Mouse (Mus musculus) stomach, embryonic 16.5 days (tissue): ENCODE results near the gene Gpx2. TPM values are rescaled to one million over a fixed set of nuclear protein-coding genes. Genes with fewer than 3 reads are reported as not detected.

Source experiments
- ATAC-seq: fragments of 200-750 bp; cut with Nextera tagmentation; 2 replicates; pipeline ENCODE4 v1.8.0; 2017; ENCODE audit warnings: moderate number of reproducible peaks, moderate TSS enrichment; ENCODE audit not compliant: insufficient read depth, low FRiP score
- H3K27ac ChIP-seq: fragments of 300-500 bp; sonication (generic); 2 replicates; pipeline ENCODE4 v1.5.1; 2014; ENCODE audit warnings: low read length
- H3K27me3 ChIP-seq: fragments of 300-500 bp; sonication (generic); 2 replicates; pipeline ENCODE4 v1.6.1; 2014; ENCODE audit warnings: low read length, control low read depth, mixed read lengths; ENCODE audit not compliant: control insufficient read depth, insufficient read depth
- H3K36me3 ChIP-seq: fragments of 300-500 bp; sonication (generic); 2 replicates; pipeline ENCODE4 v1.6.1; 2014; ENCODE audit warnings: low read length; ENCODE audit not compliant: control insufficient read depth, insufficient read depth
- H3K4me1 ChIP-seq: fragments of 300-500 bp; sonication (generic); 2 replicates; pipeline ENCODE4 v1.6.1; 2014; ENCODE audit warnings: low read length, control low read depth, mixed read lengths; ENCODE audit not compliant: control insufficient read depth, insufficient read depth
- H3K4me2 ChIP-seq: fragments of 300-500 bp; sonication (generic); 2 replicates; pipeline ENCODE4 v1.6.1; 2014; ENCODE audit warnings: low read depth, low read length, mixed read lengths
- H3K4me3 ChIP-seq: fragments of 300-500 bp; sonication (generic); replicated peaks from 2 replicates; pipeline ENCODE4 v1.5.1; 2014; ENCODE audit warnings: mild to moderate bottlenecking, low read length
- H3K9ac ChIP-seq: fragments of 300-500 bp; sonication (generic); 2 replicates; pipeline ENCODE4 v1.6.1; 2014; ENCODE audit warnings: low read length
- H3K9me3 ChIP-seq: fragments of 300-500 bp; sonication (generic); replicated peaks from 2 replicates; pipeline ENCODE4 v1.6.1; 2016; ENCODE audit warnings: low read length, control low read depth; ENCODE audit not compliant: control insufficient read depth
- WGBS: fragments of 180-500 bp; shearing (Covaris S2); extraction: QIAGEN DNeasy Blood & Tissue Kit; methylation state at CpG from one replicate; pipeline ENCODE4 v1.1.7; 2014; 5-methylcytosine and 5-hydroxymethylcytosine counted together
- polyA plus RNA-seq: library from polyadenylated mRNA; unstranded; fragments of >200 nt; fragmentation: Nextera tagmentation; extraction: Ambion mirVana; gene quantifications from 2 replicates; pipeline ENCODE4 v1.2.1, GENCODE M21; 2015

Gpx2 gene
- polyA plus RNA-seq, 1 experiment from 2014 or later, result 138 TPM

GRCm38 (mm10) chr12:76813543-76813942, 18.2 kb upstream of the Gpx2 start:
- no peaks in the 10 kb centered on the region for H3K27me3 ChIP-seq
- ATAC-seq, result no peak; the same call in 1 of the 2 replicates
- no peak overlapping the region for H3K27ac ChIP-seq
- H3K4me2 ChIP-seq, result no peak overlapping the region
- H3K4me1 ChIP-seq, result peaks cover 9% of the 10 kb centered on the region; the same call in 1 of the 2 replicates
- H3K9ac ChIP-seq, result no peak overlapping the region
- H3K4me3 ChIP-seq, result no peak overlapping the region
- H3K36me3 ChIP-seq, result no peaks in the 10 kb centered on the region; the same call in 1 of the 2 replicates
- no peaks in the 10 kb centered on the region for H3K9me3 ChIP-seq
- 55% methylated on average over 10 of the region's 10 CpGs for WGBS

- WGBS, result 92% methylated on average over 4 of the region's 4 CpGs
These were observed 15.7 kb upstream of the Gpx2 start for GRCm38 (mm10) chr12:76811006-76811405.

GRCm38 (mm10) chr12:76810491-76810890, 15.1 kb upstream of the Gpx2 start:
- no peak for ATAC-seq
- no peak overlapping the region for H3K4me2 ChIP-seq
- no peak overlapping the region for H3K9ac ChIP-seq

More at GRCm38 (mm10) chr12:76811006-76811405, 15.7 kb upstream of the Gpx2 start:
- no peak for ATAC-seq
- Histone ChIP-seq H3K9ac (no peak overlapping the region), H3K4me3 (no peak overlapping the region), H3K4me1 (peaks cover 7% of the 10 kb centered on the region; the same call in 1 of the 2 replicates), H3K36me3 (no peaks in the 10 kb centered on the region; the same call in 1 of the 2 replicates), H3K9me3 (no peaks in the 10 kb centered on the region), H3K27me3 (no peaks in the 10 kb centered on the region), H3K4me2 (no peak overlapping the region), H3K27ac (no peak overlapping the region)

GRCm38 (mm10) chr12:76807796-76808195, 12.4 kb upstream of the Gpx2 start:
- Histone ChIP-seq H3K9me3 (no peaks in the 10 kb centered on the region), H3K9ac (no peak overlapping the region)

More at GRCm38 (mm10) chr12:76810491-76810890, 15.1 kb upstream of the Gpx2 start:
- Histone ChIP-seq H3K9me3 (no peaks in the 10 kb centered on the region), H3K4me3 (no peak overlapping the region), H3K27ac (no peak overlapping the region), H3K4me1 (peaks cover 5% of the 10 kb centered on the region; the same call in 1 of the 2 replicates), H3K36me3 (no peaks in the 10 kb centered on the region; the same call in 1 of the 2 replicates), H3K27me3 (no peaks in the 10 kb centered on the region)
- WGBS, result 92% methylated on average over 5 of the region's 5 CpGs

GRCm38 (mm10) chr12:76805056-76805811, 9.9 kb upstream of the Gpx2 start:
- H3K27me3 ChIP-seq, result no peaks in the 10 kb centered on the region
- H3K27ac ChIP-seq, result no peak overlapping the region
- H3K4me1 ChIP-seq, result no peaks in the 10 kb centered on the region
- H3K4me2 ChIP-seq, result no peak overlapping the region
- H3K9me3 ChIP-seq, result no peaks in the 10 kb centered on the region
- no peak overlapping the region for H3K4me3 ChIP-seq
- WGBS, result 80% methylated on average over 10 of the region's 10 CpGs
- H3K36me3 ChIP-seq, result no peaks in the 10 kb centered on the region
- H3K9ac ChIP-seq, result no peak overlapping the region
- no peak for ATAC-seq

More at GRCm38 (mm10) chr12:76807796-76808195, 12.4 kb upstream of the Gpx2 start:
- no peak overlapping the region for H3K4me2 ChIP-seq
- no peaks in the 10 kb centered on the region; the same call in 1 of the 2 replicates for H3K36me3 ChIP-seq
- no peaks in the 10 kb centered on the region for H3K27me3 ChIP-seq
- no peak for ATAC-seq
- H3K4me3 ChIP-seq, result no peak overlapping the region
- no peak overlapping the region for H3K27ac ChIP-seq
- 78% methylated on average over 10 of the region's 10 CpGs for WGBS
- H3K4me1 ChIP-seq, result no peaks in the 10 kb centered on the region

- Histone ChIP-seq H3K27ac (no peak overlapping the region), H3K9ac (no peak overlapping the region), H3K4me2 (no peak overlapping the region), H3K9me3 (no peaks in the 10 kb centered on the region), H3K4me3 (no peak overlapping the region), H3K4me1 (no peaks in the 10 kb centered on the region), H3K27me3 (no peaks in the 10 kb centered on the region), H3K36me3 (no peaks in the 10 kb centered on the region)
- 51% methylated on average over 7 of the region's 7 CpGs for WGBS
- ATAC-seq, result peak; percentile 63; the same call in 1 of the 2 replicates
These were observed 8.4 kb upstream of the Gpx2 start for GRCm38 (mm10) chr12:76803700-76804252.

- H3K9ac ChIP-seq, result no peak overlapping the region
- H3K9me3 ChIP-seq, result no peaks in the 10 kb centered on the region
- no peak overlapping the region for H3K4me2 ChIP-seq
- H3K4me1 ChIP-seq, result no peaks in the 10 kb centered on the region
- WGBS, result 94% methylated on average over 10 of the region's 10 CpGs
- H3K4me3 ChIP-seq, result no peak overlapping the region
- no peaks in the 10 kb centered on the region for H3K27me3 ChIP-seq
- H3K27ac ChIP-seq, result no peak overlapping the region
- no peak for ATAC-seq
- H3K36me3 ChIP-seq, result no peaks in the 10 kb centered on the region
These were observed 7.7 kb upstream of the Gpx2 start for GRCm38 (mm10) chr12:76803028-76803427.

GRCm38 (mm10) chr12:76798008-76798720, 2.8 kb upstream of the Gpx2 start:
- Histone ChIP-seq H3K27ac (no peak overlapping the region), H3K9me3 (no peaks in the 10 kb centered on the region), H3K4me3 (no peak overlapping the region), H3K36me3 (no peaks in the 10 kb centered on the region), H3K27me3 (no peaks in the 10 kb centered on the region), H3K9ac (no peak overlapping the region), H3K4me2 (no peak overlapping the region), H3K4me1 (0 out of 2 replicates have a peak, but pooled peaks cover 12% of the 10 kb centered on the region)
- no peak for ATAC-seq
- 70% methylated on average over 5 of the region's 5 CpGs for WGBS
